8 mouse cellular contexts compared by ENCODE assay signal in genomic region chr9:21901223-21901820, GRCm38 (mm10). TPM values are rescaled to one million over a fixed set of nuclear protein-coding genes. Genes with fewer than 3 reads are reported as not detected.
DNase-seq lines count a peak whose midpoint lies in the region; ATAC-seq lines count a peak whose summit lies in the region.

No protein-coding gene starts in this region.

- DNase-seq in B cell, adult 2 months: peak; percentile 47 to 61
- DNase-seq in adrenal gland, adult 2 months: peak; percentile 70
- DNase-seq in embryo, embryonic 11.5 days (ENCODE audit: low read depth, low spot score): peak; percentile 55
- peak; percentile 75 for DNase-seq in heart, adult 8-10 months (ENCODE audit: low spot score)
- DNase-seq in kidney, adult 8-10 months: peak; percentile 70 to 76
- peak; percentile 63 for DNase-seq in limb, embryonic 11.5 days (ENCODE audit: low spot score)
- peak; percentile 35 to 63 for DNase-seq in spleen, postnatal 36 days (ENCODE audit: low spot score in 2 of 2)

- no peaks in the 10 kb centered on the region for H3K36me3 ChIP-seq in limb, embryonic 11.5 days (ENCODE audit: control insufficient read depth, insufficient read depth, low read length)
- H3K36me3 ChIP-seq in midbrain, embryonic 12.5 days: no peaks in the 10 kb centered on the region

- ATAC-seq in limb, embryonic 11.5 days (ENCODE audit: insufficient number of reproducible peaks, low FRiP score, low TSS enrichment, low read depth): peak; percentile 79
- peak; percentile 87 for ATAC-seq in midbrain, embryonic 12.5 days (ENCODE audit: low FRiP score, low read depth)

- H3K4me3 ChIP-seq in limb, embryonic 11.5 days (ENCODE audit: low read depth, low read length): peak overlapping the region; percentile 31
- peak overlapping the region; percentile 48 for H3K4me3 ChIP-seq in midbrain, embryonic 12.5 days

- no peaks in the 10 kb centered on the region for H3K9me3 ChIP-seq in limb, embryonic 11.5 days (ENCODE audit: control insufficient read depth, low read length)
- H3K9me3 ChIP-seq in midbrain, embryonic 12.5 days: no peaks in the 10 kb centered on the region

- no peak overlapping the region for H3K27ac ChIP-seq in limb, embryonic 11.5 days (replicated peaks; ENCODE audit: low read depth, low read length)
- no peak overlapping the region for H3K27ac ChIP-seq in midbrain, embryonic 12.5 days (replicated peaks)

- H3K4me1 ChIP-seq in limb, embryonic 11.5 days (ENCODE audit: control insufficient read depth, insufficient read depth, low read length): no peaks in the 10 kb centered on the region
- H3K4me1 ChIP-seq in midbrain, embryonic 12.5 days: peaks cover 4% of the 10 kb centered on the region; the same call in 1 of the 2 replicates

- WGBS in limb, embryonic 11.5 days: 19% methylated on average over 10 of the region's 10 CpGs
- 14% methylated on average over 10 of the region's 10 CpGs for WGBS in midbrain, embryonic 12.5 days

- peak overlapping the region; percentile 27 for H3K9ac ChIP-seq in limb, embryonic 11.5 days (ENCODE audit: low read length)
- peak overlapping the region; percentile 28; the same call in 1 of the 2 replicates for H3K9ac ChIP-seq in midbrain, embryonic 12.5 days (replicated peaks)

- 0 out of 2 replicates have a peak, but pooled peaks cover 2% of the 10 kb centered on the region for H3K27me3 ChIP-seq in limb, embryonic 11.5 days (ENCODE audit: control insufficient read depth, insufficient read depth, low read length)
- H3K27me3 ChIP-seq in midbrain, embryonic 12.5 days: peaks cover 29% of the 10 kb centered on the region

- H3K4me2 ChIP-seq in limb, embryonic 11.5 days (ENCODE audit: low read depth, severe bottlenecking): peak overlapping the region; percentile 48
- H3K4me2 ChIP-seq in midbrain, embryonic 12.5 days (replicated peaks): peak overlapping the region; percentile 60

RNA-seq across cellular contexts. Expression of gene Rab3d, which starts 16.7 kb away (rescaled TPM):
- total RNA-seq in adrenal gland, adult 2 months (2021): 10 to 100 TPM; 48.3 to 52.2 TPM
- 75.9 and 84.8 TPM in 2 replicates for polyA plus RNA-seq in adrenal gland, adult 2 months (2012; rRNA removed)
- total RNA-seq in heart, adult 8-10 months (2022): 10 to 100 TPM; 13.2 to 16.4 (median 15.4) TPM
- 4.9 and 5.2 TPM in 2 replicates for polyA plus RNA-seq in limb, embryonic 11.5 days (2014; fragmentation: Nextera tagmentation; extraction: Ambion mirVana)
- 13.2 and 13.4 TPM in 2 replicates for polyA plus RNA-seq in midbrain, embryonic 12.5 days (2016; fragmentation: Nextera tagmentation; extraction: Ambion mirVana)

RNA-seq across cellular contexts. Expression of gene Ccdc159, which starts 25.9 kb away (rescaled TPM):
- 10 to 100 TPM in 1 of 2 experiments, 1 to 10 TPM in 1; 9.4 to 10.5 TPM for total RNA-seq in adrenal gland, adult 2 months (2021)
- 17.3 and 24.5 TPM in 2 replicates for polyA plus RNA-seq in adrenal gland, adult 2 months (2012; rRNA removed)
- 1 to 10 TPM; 4.9 to 7.4 (median 5.6) TPM for total RNA-seq in heart, adult 8-10 months (2022)
- polyA plus RNA-seq in limb, embryonic 11.5 days (2014; fragmentation: Nextera tagmentation; extraction: Ambion mirVana): 3.5 and 4.8 TPM in 2 replicates
- 6.1 and 6.9 TPM in 2 replicates for polyA plus RNA-seq in midbrain, embryonic 12.5 days (2016; fragmentation: Nextera tagmentation; extraction: Ambion mirVana)

RNA-seq across cellular contexts. Expression of gene Tmem205, which starts 26.0 kb away (rescaled TPM):
- 100 to 1,000 TPM; 381 to 452 TPM for total RNA-seq in adrenal gland, adult 2 months (2021)
- polyA plus RNA-seq in adrenal gland, adult 2 months (2012; rRNA removed): 1,222 and 1,525 TPM in 2 replicates
- total RNA-seq in heart, adult 8-10 months (2022): 10 to 100 TPM; 80.1 to 91.4 (median 86.9) TPM
- polyA plus RNA-seq in limb, embryonic 11.5 days (2014; fragmentation: Nextera tagmentation; extraction: Ambion mirVana): 29.7 and 29.9 TPM in 2 replicates
- 32.7 and 36.9 TPM in 2 replicates for polyA plus RNA-seq in midbrain, embryonic 12.5 days (2016; fragmentation: Nextera tagmentation; extraction: Ambion mirVana)

RNA-seq across cellular contexts. Expression of gene Plppr2, which starts 35.5 kb away (rescaled TPM):
- total RNA-seq in adrenal gland, adult 2 months (2021): 10 to 100 TPM; 21.7 to 31.7 TPM
- 120 and 147 TPM in 2 replicates for polyA plus RNA-seq in adrenal gland, adult 2 months (2012; rRNA removed)
- 1 to 10 TPM; 2.1 to 3.8 (median 3.2) TPM for total RNA-seq in heart, adult 8-10 months (2022)
- 6.6 and 8.2 TPM in 2 replicates for polyA plus RNA-seq in limb, embryonic 11.5 days (2014; fragmentation: Nextera tagmentation; extraction: Ambion mirVana)
- 45.6 and 47.0 TPM in 2 replicates for polyA plus RNA-seq in midbrain, embryonic 12.5 days (2016; fragmentation: Nextera tagmentation; extraction: Ambion mirVana)

RNA-seq across cellular contexts. Expression of gene Dock6, which starts 48.9 kb away (rescaled TPM):
- 10 to 100 TPM; 32.9 to 37.0 TPM for total RNA-seq in adrenal gland, adult 2 months (2021)
- 76.6 and 91.2 TPM in 2 replicates for polyA plus RNA-seq in adrenal gland, adult 2 months (2012; rRNA removed)
- total RNA-seq in heart, adult 8-10 months (2022): 10 to 100 TPM; 27.3 to 35.7 (median 30.7) TPM
- 37.4 and 42.7 TPM in 2 replicates for polyA plus RNA-seq in limb, embryonic 11.5 days (2014; fragmentation: Nextera tagmentation; extraction: Ambion mirVana)
- polyA plus RNA-seq in midbrain, embryonic 12.5 days (2016; fragmentation: Nextera tagmentation; extraction: Ambion mirVana): 20.0 and 24.5 TPM in 2 replicates

Comparison
In these comparisons a context has a peak if more than half of its experiments do, and no peak if none do; other contexts are left out.
1. RNA of gene Tmem205, which starts 26.0 kb away (polyA plus RNA-seq): 1,222 to 1,525 TPM in adrenal gland, adult 2 months; 32.7 to 36.9 TPM in midbrain, embryonic 12.5 days and 29.7 to 29.9 TPM in limb, embryonic 11.5 days; every median in the first group is over 10 times any median in the second.
2. Peak in every context shown above with its lines, with median percentiles within 50 percentile points of each other: DNase-seq.